Mouse (Mus musculus): ENCODE results near the gene Tenm4. TPM values are rescaled to one million over a fixed set of nuclear protein-coding genes. Genes with fewer than 3 reads are reported as not detected.

The Tenm4 gene
- polyA plus RNA-seq, 1 experiment = 12.2 TPM

DNA sequence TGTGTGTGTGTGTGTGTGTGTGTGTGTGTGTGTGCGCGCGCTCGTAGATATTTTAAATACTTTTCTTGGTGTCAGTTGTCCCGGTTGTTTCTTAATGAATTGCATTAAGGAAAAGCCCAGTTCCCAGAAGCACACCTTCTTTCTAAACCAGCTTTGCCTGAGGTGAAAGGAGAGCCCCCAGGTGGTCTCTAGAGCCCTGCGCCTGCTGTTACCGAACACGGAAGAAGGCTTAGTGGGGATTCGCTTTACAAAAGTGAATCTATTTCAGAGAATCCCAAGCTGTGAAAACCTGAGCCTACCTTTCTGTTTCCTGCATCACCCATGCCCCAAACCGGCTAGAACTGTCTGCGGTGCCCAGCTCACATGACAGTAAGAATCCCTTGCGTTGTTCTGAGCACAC, 583.1 kb downstream of the Tenm4 start:
- WGBS = 81% methylated on average over 12 of the region's 12 CpGs
- Histone ChIP-seq H3K27me3 (ENCODE audit: control insufficient read depth, insufficient read depth, low read length) (no peaks in the 10 kb centered on the region), H3K27ac (ENCODE audit: insufficient read depth, low read length) (no peak overlapping the region), H3K4me3 (replicated peaks; ENCODE audit: insufficient read depth, low read depth, low read length) (no peak overlapping the region), H3K4me1 (ENCODE audit: control insufficient read depth, insufficient read depth, low read length) (no peaks in the 10 kb centered on the region)
- TF ChIP-seq POLR2A (IDR thresholded peaks at IDR 0.05; ENCODE audit: borderline replicate concordance, insufficient read depth, low read length) = no peak
- no peak for TF ChIP-seq CTCF (IDR thresholded peaks at IDR 0.05; ENCODE audit: borderline replicate concordance, insufficient read depth, low read depth, low read length)
- DNase-seq = no peak

DNA sequence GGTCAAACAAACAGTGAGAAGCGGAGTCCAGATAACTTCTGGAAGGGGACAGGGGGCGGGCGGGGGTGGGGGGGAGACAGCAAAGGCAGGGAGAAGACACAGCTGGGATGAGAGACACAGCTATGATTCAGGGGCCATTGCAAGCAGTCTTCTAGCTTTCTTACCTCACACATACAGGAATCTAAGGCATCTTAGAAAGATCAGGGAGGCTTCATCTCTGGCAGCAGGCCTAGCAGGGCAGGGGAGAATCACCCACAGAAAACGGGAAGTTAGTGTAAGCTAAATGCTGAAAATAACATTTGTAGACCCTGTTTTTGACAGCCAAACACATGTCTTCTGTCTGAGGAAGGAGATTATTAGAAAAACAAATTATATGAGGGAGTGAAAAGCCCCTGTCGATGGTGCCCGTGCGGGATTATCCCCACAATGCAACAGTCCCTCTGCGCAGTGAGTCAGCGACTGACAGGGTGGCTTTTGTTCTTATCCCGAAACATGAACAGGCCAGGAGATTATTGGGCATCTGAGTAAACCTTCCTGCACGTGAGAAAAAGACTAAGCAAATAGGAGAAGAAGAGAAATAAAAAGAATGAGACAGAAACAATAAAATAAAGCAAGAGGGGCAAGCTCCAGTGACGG, 584.5 kb downstream of the Tenm4 start:
- Histone ChIP-seq H3K4me3 (replicated peaks; ENCODE audit: insufficient read depth, low read depth, low read length) (no peak overlapping the region), H3K27ac (ENCODE audit: insufficient read depth, low read length) (no peak overlapping the region), H3K4me1 (ENCODE audit: control insufficient read depth, insufficient read depth, low read length) (no peaks in the 10 kb centered on the region), H3K27me3 (ENCODE audit: control insufficient read depth, insufficient read depth, low read length) (no peaks in the 10 kb centered on the region)
- no peak for TF ChIP-seq CTCF (IDR thresholded peaks at IDR 0.05; ENCODE audit: borderline replicate concordance, insufficient read depth, low read depth, low read length)
- no peak for TF ChIP-seq POLR2A (IDR thresholded peaks at IDR 0.05; ENCODE audit: borderline replicate concordance, insufficient read depth, low read length)
- DNase-seq = no peak
- WGBS = 94% methylated on average over 12 of the region's 12 CpGs

DNA sequence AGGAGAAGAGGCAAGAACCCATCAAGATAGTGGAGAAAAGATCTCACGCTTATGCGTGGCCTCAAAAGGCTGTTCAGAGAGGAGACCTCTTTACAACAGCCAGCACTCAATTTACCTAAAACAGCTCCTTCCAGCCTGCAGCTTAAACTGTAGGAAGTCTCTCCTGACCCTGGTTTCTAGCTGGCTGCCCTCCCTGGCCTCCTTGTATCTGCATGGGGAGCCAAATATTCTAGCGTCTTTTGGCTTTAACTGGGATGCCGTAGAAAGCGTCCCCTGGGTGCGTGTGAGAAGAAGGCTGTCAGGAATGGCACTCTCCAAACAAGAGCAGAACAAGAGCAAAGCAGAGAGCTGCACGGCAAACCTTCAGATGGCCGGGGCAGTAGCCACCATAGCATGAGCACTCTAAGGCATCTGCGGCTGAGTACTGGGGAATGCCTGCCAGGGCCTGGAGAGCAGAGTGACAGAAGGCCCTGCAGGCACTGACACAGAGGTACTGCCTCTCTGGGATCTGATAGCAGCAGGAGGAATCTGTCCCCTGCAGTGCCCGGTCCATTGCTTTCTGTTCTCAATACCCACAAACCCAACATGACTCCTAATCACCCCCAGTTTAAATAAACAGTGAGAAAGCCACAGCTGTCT, 585.2 kb downstream of the Tenm4 start:
- Histone ChIP-seq H3K4me3 (replicated peaks; ENCODE audit: insufficient read depth, low read depth, low read length) (no peak overlapping the region), H3K27me3 (ENCODE audit: control insufficient read depth, insufficient read depth, low read length) (no peaks in the 10 kb centered on the region), H3K27ac (ENCODE audit: insufficient read depth, low read length) (no peak overlapping the region), H3K4me1 (ENCODE audit: control insufficient read depth, insufficient read depth, low read length) (no peaks in the 10 kb centered on the region)
- 45% methylated on average over 10 of the region's 10 CpGs for WGBS
- TF ChIP-seq POLR2A (IDR thresholded peaks at IDR 0.05; ENCODE audit: borderline replicate concordance, insufficient read depth, low read length) = no peak
- TF ChIP-seq CTCF (IDR thresholded peaks at IDR 0.05; ENCODE audit: borderline replicate concordance, insufficient read depth, low read depth, low read length) = no peak
- DNase-seq = peak; percentile 33 to 45

DNA sequence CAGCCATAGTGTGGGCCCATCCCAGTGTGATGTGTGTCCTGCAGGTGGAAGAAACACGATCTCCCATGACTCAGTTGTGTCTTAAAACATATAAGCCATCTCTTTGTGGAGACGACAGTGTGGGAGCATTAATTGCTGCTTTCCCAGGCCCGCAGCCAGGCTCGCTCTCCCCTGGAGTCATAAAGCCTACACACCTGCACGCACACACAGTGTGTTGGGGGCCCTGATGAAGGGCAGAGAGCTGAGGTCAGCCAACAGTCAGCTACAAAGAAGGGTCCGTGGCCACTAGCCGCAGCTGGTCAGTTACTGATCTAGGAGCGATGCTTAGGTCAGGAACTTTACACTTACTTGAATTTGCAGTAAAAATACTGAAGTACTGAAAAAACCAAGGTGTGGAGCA, 586.0 kb downstream of the Tenm4 start:
- TF ChIP-seq CTCF (IDR thresholded peaks at IDR 0.05; ENCODE audit: borderline replicate concordance, insufficient read depth, low read depth, low read length) = no peak
- no peak for TF ChIP-seq POLR2A (IDR thresholded peaks at IDR 0.05; ENCODE audit: borderline replicate concordance, insufficient read depth, low read length)
- H3K4me3 ChIP-seq (replicated peaks; ENCODE audit: insufficient read depth, low read depth, low read length) = no peak overlapping the region
- H3K27ac ChIP-seq (ENCODE audit: insufficient read depth, low read length) = no peak overlapping the region
- no peaks in the 10 kb centered on the region for H3K27me3 ChIP-seq (ENCODE audit: control insufficient read depth, insufficient read depth, low read length)
- no peaks in the 10 kb centered on the region for H3K4me1 ChIP-seq (ENCODE audit: control insufficient read depth, insufficient read depth, low read length)
- no peak for DNase-seq
- 94% methylated on average over 8 of the region's 8 CpGs for WGBS

DNA sequence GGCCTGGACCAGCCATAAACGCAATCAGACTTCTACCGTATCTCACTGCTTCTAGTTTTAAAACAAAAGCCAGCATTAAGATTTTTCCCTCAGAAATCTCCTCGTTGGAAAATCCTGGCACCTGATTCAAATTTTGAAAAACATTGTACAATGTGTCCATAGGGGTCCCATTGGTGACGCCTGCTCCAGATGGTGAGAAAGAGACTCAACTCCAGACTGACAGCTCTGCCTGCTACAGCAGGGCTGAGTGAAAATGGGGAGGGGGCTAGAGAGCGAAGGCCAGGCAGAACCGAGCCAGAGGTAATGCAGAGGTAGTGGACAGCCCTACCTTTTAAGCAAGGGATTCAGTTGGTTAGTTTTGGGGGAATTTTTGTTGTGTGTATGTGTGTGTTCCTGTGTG, 589.2 kb downstream of the Tenm4 start:
- WGBS = 46% methylated on average over 6 of the region's 6 CpGs
- TF ChIP-seq POLR2A (IDR thresholded peaks at IDR 0.05; ENCODE audit: borderline replicate concordance, insufficient read depth, low read length) (no peak), CTCF (IDR thresholded peaks at IDR 0.05; ENCODE audit: borderline replicate concordance, insufficient read depth, low read depth, low read length) (no peak)
- DNase-seq = no peak
- Histone ChIP-seq H3K27me3 (ENCODE audit: control insufficient read depth, insufficient read depth, low read length) (no peaks in the 10 kb centered on the region), H3K4me1 (ENCODE audit: control insufficient read depth, insufficient read depth, low read length) (no peaks in the 10 kb centered on the region), H3K27ac (ENCODE audit: insufficient read depth, low read length) (no peak overlapping the region), H3K4me3 (replicated peaks; ENCODE audit: insufficient read depth, low read depth, low read length) (no peak overlapping the region)

DNA sequence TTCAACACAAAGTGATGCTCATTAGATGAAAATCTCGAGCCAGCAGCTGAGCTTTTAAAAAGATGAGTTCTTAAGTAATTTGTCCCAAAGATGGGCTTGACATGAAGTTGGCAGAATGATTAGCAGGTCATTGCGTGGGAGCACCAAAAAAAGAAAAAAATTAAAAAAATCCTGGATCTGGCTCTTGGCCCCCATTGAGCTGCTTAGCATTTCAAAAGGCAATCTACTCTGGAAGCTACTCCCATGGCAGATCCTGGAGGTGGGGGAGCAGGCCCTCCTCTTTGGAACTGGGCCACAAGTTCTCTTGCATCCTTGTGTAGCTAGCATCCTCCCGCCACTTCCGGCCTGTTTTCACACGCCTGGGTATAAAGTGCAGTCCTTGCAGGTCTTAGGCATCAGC, 590.1 kb downstream of the Tenm4 start:
- Histone ChIP-seq H3K27ac (ENCODE audit: insufficient read depth, low read length) (no peak overlapping the region), H3K4me3 (replicated peaks; ENCODE audit: insufficient read depth, low read depth, low read length) (no peak overlapping the region), H3K4me1 (ENCODE audit: control insufficient read depth, insufficient read depth, low read length) (no peaks in the 10 kb centered on the region), H3K27me3 (ENCODE audit: control insufficient read depth, insufficient read depth, low read length) (no peaks in the 10 kb centered on the region; the same call in 1 of the 2 replicates)
- no peak for TF ChIP-seq POLR2A (IDR thresholded peaks at IDR 0.05; ENCODE audit: borderline replicate concordance, insufficient read depth, low read length)
- WGBS = 37% methylated on average over 5 of the region's 5 CpGs
- no peak for DNase-seq

DNA sequence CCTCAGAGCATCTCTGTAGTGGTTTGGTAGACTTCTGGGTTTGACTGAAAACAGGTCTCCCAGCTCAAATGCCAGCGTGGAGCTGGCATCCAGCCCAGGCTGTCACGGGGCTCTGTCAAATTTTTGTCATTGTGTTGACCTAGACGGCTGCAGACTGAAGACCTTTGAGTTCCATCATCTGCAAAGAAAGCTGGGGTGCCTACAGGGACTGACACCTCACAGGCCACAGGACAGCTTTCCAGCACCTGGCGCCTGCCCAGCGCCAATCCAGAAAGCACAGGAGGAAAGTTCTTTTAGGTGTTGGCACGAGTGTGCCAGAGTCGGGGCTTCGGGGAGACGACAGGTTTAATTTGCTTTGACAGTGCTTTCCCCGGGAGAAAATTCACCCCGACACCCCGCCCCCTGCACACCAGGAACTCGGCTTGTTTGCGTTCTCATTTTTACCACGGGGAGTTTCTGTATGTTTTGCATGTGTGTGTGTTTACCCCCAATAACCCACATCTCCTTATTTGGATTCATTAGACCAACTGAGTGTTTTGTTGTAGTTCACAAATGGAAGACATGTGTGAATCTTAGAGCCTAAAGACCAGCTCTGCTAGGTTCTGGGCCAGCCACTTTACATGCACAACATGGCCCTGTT, 594.4 kb downstream of the Tenm4 start:
- H3K4me1 ChIP-seq (ENCODE audit: control insufficient read depth, insufficient read depth, low read length) = no peaks in the 10 kb centered on the region
- peak in 1 of 2 experiments; percentile 27 for DNase-seq
- WGBS = 15% methylated on average over 15 of the region's 15 CpGs
- TF ChIP-seq CTCF (IDR thresholded peaks at IDR 0.05; ENCODE audit: borderline replicate concordance, insufficient read depth, low read depth, low read length) (no peak), POLR2A (IDR thresholded peaks at IDR 0.05; ENCODE audit: borderline replicate concordance, insufficient read depth, low read length) (no peak)
- H3K27me3 ChIP-seq (ENCODE audit: control insufficient read depth, insufficient read depth, low read length) = no peaks in the 10 kb centered on the region; the same call in 1 of the 2 replicates
- H3K27ac ChIP-seq (ENCODE audit: insufficient read depth, low read length) = no peak overlapping the region
- no peak overlapping the region for H3K4me3 ChIP-seq (replicated peaks; ENCODE audit: insufficient read depth, low read depth, low read length)

DNA sequence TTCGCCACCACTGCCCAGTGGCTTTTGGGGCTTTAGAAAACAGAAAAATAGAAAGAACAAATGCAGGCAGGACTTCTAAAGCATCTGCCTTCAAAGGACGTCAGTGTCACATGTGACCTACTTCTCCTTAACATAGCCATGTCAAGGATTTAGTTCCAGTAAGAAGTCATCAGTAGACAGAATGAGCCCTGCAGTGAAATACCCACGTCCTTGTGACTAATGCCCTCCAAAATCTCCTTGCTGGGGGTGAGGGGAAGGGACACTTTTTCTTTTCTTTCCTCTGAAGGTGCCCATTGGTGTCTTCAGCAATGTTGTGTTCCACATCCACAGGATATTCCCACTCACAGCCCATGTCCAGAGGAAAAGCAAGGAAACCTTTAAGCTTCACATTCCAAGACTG, 596.0 kb downstream of the Tenm4 start:
- 94% methylated on average over 3 of the region's 3 CpGs for WGBS
- Histone ChIP-seq H3K4me3 (replicated peaks; ENCODE audit: insufficient read depth, low read depth, low read length) (no peak overlapping the region), H3K27me3 (ENCODE audit: control insufficient read depth, insufficient read depth, low read length) (no peaks in the 10 kb centered on the region; the same call in 1 of the 2 replicates), H3K27ac (ENCODE audit: insufficient read depth, low read length) (no peak overlapping the region), H3K4me1 (ENCODE audit: control insufficient read depth, insufficient read depth, low read length) (no peaks in the 10 kb centered on the region)
- DNase-seq = no peak
- TF ChIP-seq POLR2A (IDR thresholded peaks at IDR 0.05; ENCODE audit: borderline replicate concordance, insufficient read depth, low read length) (no peak), CTCF (IDR thresholded peaks at IDR 0.05; ENCODE audit: borderline replicate concordance, insufficient read depth, low read depth, low read length) (no peak)
